Mouse (Mus musculus): ENCODE measurements at regions not wholly inside any gene's neighbourhood (a gene's known extent, or its start where the extent isn't known, plus 50 kb on each side); places are given as distances from the start of the nearest gene placed in this dataset.

GRCm38 (mm10) chr10:39240966-39241365, 77.4 kb upstream of the Ccn6 start:
- TF ChIP-seq POLR2A (IDR thresholded peaks at IDR 0.05; ENCODE audit: control insufficient read depth in 1 of 2, insufficient read depth in 1 of 2, low read depth in 1 of 2, low read length in 2 of 2, poor library complexity in 1 of 2) (no peak), GABPA (IDR thresholded peaks at IDR 0.05; ENCODE audit: low read depth, low read length) (no peak), ZMIZ1 (IDR thresholded peaks at IDR 0.05; ENCODE audit: low read depth, low read length) (no peak), CTCF (IDR thresholded peaks at IDR 0.05 in 2 of 3, conservative IDR thresholded peaks at IDR 0.05 in 1 of 3; ENCODE audit: control insufficient read depth in 1 of 3, insufficient read depth in 1 of 3, low read depth in 2 of 3, low read length in 3 of 3, poor library complexity in 1 of 3, severe bottlenecking in 1 of 3) (no peak)
- H3K9me3 ChIP-seq (replicated peaks; ENCODE audit: insufficient read depth, low read length), result no peaks in the 10 kb centered on the region
- H3K4me3 ChIP-seq (ENCODE audit: control insufficient read depth in 1 of 2, insufficient read depth in 1 of 2, low read depth in 2 of 2, low read length in 2 of 2), result no peak overlapping the region
- H3K27me3 ChIP-seq (ENCODE audit: control insufficient read depth in 1 of 2, insufficient read depth in 2 of 2, low read length in 2 of 2), result no peaks in the 10 kb centered on the region; a peak in 1 of 4 replicates
- H3K79me2 ChIP-seq (ENCODE audit: control insufficient read depth, insufficient read depth, low read length, poor library complexity), result no peaks in the 10 kb centered on the region
- no peak overlapping the region for H3K9ac ChIP-seq (ENCODE audit: control insufficient read depth, low read depth, low read length, poor library complexity, severe bottlenecking)
- no peak overlapping the region for H3K27ac ChIP-seq (ENCODE audit: control insufficient read depth, low read depth, low read length)
- DNase-seq (ENCODE audit: low read depth, low spot score), result no peak
- no peaks in the 10 kb centered on the region for H3K4me1 ChIP-seq (ENCODE audit: control insufficient read depth in 1 of 2, insufficient read depth in 2 of 2, low read length in 2 of 2)
- H3K36me3 ChIP-seq (ENCODE audit: control insufficient read depth in 1 of 2, insufficient read depth in 2 of 2, low read length in 2 of 2), result no peaks in the 10 kb centered on the region

GRCm38 (mm10) chr10:39240178-39240791, 76.7 kb upstream of the Ccn6 start:
- Histone ChIP-seq H3K4me3 (ENCODE audit: control insufficient read depth in 1 of 2, insufficient read depth in 1 of 2, low read depth in 2 of 2, low read length in 2 of 2) (no peak overlapping the region), H3K79me2 (ENCODE audit: control insufficient read depth, insufficient read depth, low read length, poor library complexity) (no peaks in the 10 kb centered on the region), H3K36me3 (ENCODE audit: control insufficient read depth in 1 of 2, insufficient read depth in 2 of 2, low read length in 2 of 2) (no peaks in the 10 kb centered on the region), H3K9me3 (replicated peaks; ENCODE audit: insufficient read depth, low read length) (no peaks in the 10 kb centered on the region), H3K9ac (ENCODE audit: control insufficient read depth, low read depth, low read length, poor library complexity, severe bottlenecking) (no peak overlapping the region), H3K27me3 (ENCODE audit: control insufficient read depth in 1 of 2, insufficient read depth in 2 of 2, low read length in 2 of 2) (no peaks in the 10 kb centered on the region; a peak in 1 of 4 replicates), H3K27ac (ENCODE audit: control insufficient read depth, low read depth, low read length) (no peak overlapping the region), H3K4me1 (ENCODE audit: control insufficient read depth in 1 of 2, insufficient read depth in 2 of 2, low read length in 2 of 2) (no peaks in the 10 kb centered on the region)
- TF ChIP-seq POLR2AphosphoS2 (IDR thresholded peaks at IDR 0.05; ENCODE audit: low read length), result no peak
- TF ChIP-seq ZC3H11A (IDR thresholded peaks at IDR 0.05; ENCODE audit: low read depth, low read length), result no peak
- no peak for TF ChIP-seq JUND (IDR thresholded peaks at IDR 0.05; ENCODE audit: low read depth, low read length)
- no peak for TF ChIP-seq TCF12 (IDR thresholded peaks at IDR 0.05; ENCODE audit: low read depth, low read length)
- no peak for TF ChIP-seq MEF2A (IDR thresholded peaks at IDR 0.05; ENCODE audit: extremely low read depth, insufficient replicate concordance, low read depth, low read length, poor library complexity, severe bottlenecking)
- TF ChIP-seq POLR2AphosphoS5 (IDR thresholded peaks at IDR 0.05; ENCODE audit: borderline replicate concordance, low read depth, low read length), result no peak
- no peak for TF ChIP-seq KAT2A (conservative IDR thresholded peaks at IDR 0.05; ENCODE audit: low read depth, low read length)
- TF ChIP-seq RAD21 (IDR thresholded peaks at IDR 0.05; ENCODE audit: low read depth, low read length), result no peak
- no peak for TF ChIP-seq ZMIZ1 (IDR thresholded peaks at IDR 0.05; ENCODE audit: low read depth, low read length)
- TF ChIP-seq UBTF (IDR thresholded peaks at IDR 0.05; ENCODE audit: borderline replicate concordance, insufficient read depth, low read depth, low read length), result no peak
- no peak for TF ChIP-seq CHD2 (IDR thresholded peaks at IDR 0.05; ENCODE audit: low read length)
- TF ChIP-seq GABPA (IDR thresholded peaks at IDR 0.05; ENCODE audit: low read depth, low read length), result no peak
- DNase-seq (ENCODE audit: low read depth, low spot score), result no peak

All from MEL (cell line).